16 mouse cellular contexts compared by ENCODE assay signal in the genomic region with DNA sequence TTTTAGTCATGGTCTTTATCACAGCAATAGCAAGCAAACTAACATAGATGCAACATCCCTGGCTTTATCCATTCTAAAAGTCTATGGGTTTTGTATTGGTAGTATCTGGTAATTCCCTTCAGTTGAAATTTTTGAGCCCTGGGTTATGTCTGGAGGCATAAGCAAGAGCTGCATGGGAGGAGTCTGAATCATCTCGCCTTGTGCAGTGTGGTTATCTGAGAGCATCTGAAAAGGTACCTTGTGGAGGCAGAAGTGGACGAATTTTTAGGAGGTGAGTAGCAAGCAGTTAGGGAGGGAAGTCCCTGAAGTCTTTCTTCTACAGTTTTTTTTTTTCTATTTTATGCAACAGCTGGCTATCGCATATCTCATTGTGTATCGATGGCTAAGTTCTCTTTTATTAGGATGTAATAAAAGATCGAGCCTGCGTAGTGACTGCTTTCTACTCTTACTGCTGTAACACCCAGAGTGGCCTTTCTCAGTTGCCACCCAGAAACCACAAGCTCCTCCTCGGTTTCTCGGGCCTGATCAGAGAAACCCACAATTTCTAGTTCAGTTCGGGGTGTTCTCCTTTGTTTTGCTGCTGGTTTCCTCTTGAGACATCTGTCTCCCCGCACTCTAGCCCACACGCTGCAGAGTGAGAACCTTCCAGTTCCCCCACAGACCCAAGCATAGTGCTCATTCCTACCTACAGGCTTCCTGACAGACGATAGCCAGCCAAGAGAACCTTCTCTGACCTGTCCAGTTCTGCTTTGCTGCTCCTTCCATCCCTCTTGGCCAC. TPM values are rescaled to one million over a fixed set of nuclear protein-coding genes. Genes with fewer than 3 reads are reported as not detected.
A peak's percentile ranks its signal among the peaks of the same experiment; 100 is the strongest.
DNase-seq lines count a peak whose midpoint lies in the region; ATAC-seq and TF ChIP-seq lines count a peak whose summit lies in the region.
"Had no signal": no experiment of that assay in that cellular context is flagged by ENCODE, and none has a peak within 500 bp of the region (broad histone marks: within the 10 kb centered on the region; RNA-seq: fewer than 3 reads in every experiment).

No protein-coding gene starts in this region.

- no peaks in the 10 kb centered on the region; the same call in 1 of the 2 replicates for H3K4me1 ChIP-seq in heart, postnatal 0 days (ENCODE audit: control insufficient read depth, insufficient read depth)
- H3K4me1 ChIP-seq in midbrain, embryonic 16.5 days (ENCODE audit: control insufficient read depth, insufficient read depth, low read length), result no peaks in the 10 kb centered on the region
- H3K4me1 ChIP-seq: forebrain, embryonic 15.5 days; intestine, embryonic 15.5 days; limb, embryonic 12.5 days had no signal

- peak overlapping the region; percentile 13; the same call in 1 of the 2 replicates for H3K4me2 ChIP-seq in heart, postnatal 0 days (ENCODE audit: low read depth, low read length)
- H3K4me2 ChIP-seq in midbrain, embryonic 16.5 days (ENCODE audit: low read length), result no peak overlapping the region
- H3K4me2 ChIP-seq: embryonic facial prominence, embryonic 12.5 days; forebrain, embryonic 15.5 days; heart, embryonic 11.5 days; intestine, embryonic 15.5 days; limb, embryonic 12.5 days had no signal

- 69% methylated on average over 12 of the region's 12 CpGs for WGBS in heart, postnatal 0 days
- 92% methylated on average over 12 of the region's 12 CpGs for WGBS in midbrain, embryonic 16.5 days

- no peak for TF ChIP-seq CTCF in heart, postnatal 0 days (IDR thresholded peaks at IDR 0.05; ENCODE audit: low read depth)

- DNase-seq in heart, postnatal 0 days (ENCODE audit: low spot score), result no peak
- DNase-seq in heart, adult 8-10 months (ENCODE audit: low spot score), result no peak
- peak; percentile 87 for DNase-seq in CD4-positive, CD25-positive, alpha-beta regulatory T cell, adult 2 months (ENCODE audit: low read depth, low spot score)
- peak; percentile 49 for DNase-seq in c-Kit-positive CD71-negative TER-119-negative erythroid progenitor cells, embryonic 14.5 days (ENCODE audit: low read depth)
- no peak for DNase-seq in cerebellum, postnatal 25 days
- DNase-seq in cerebellum, adult 18-20 months, result no peak
- DNase-seq: cerebellum, adult 11 months had no signal

- TF ChIP-seq EP300 in heart, postnatal 0 days (IDR thresholded peaks at IDR 0.05; ENCODE audit: low read depth), result no peak

- no peak for ATAC-seq in heart, postnatal 0 days (ENCODE audit: insufficient read depth, low read depth)
- ATAC-seq in neutrophil, adult 5-6 weeks (ENCODE audit: extremely low read depth, insufficient number of reproducible peaks, low FRiP score, poor library complexity, severe bottlenecking), result peak; percentile 35
- no peak for ATAC-seq in midbrain, embryonic 16.5 days
- ATAC-seq: forebrain, embryonic 15.5 days; intestine, embryonic 15.5 days had no signal

- no peaks in the 10 kb centered on the region for H3K36me3 ChIP-seq in heart, postnatal 0 days (replicated peaks; ENCODE audit: control insufficient read depth, insufficient read depth, low read length)
- no peaks in the 10 kb centered on the region for H3K36me3 ChIP-seq in midbrain, embryonic 16.5 days (ENCODE audit: control insufficient read depth, insufficient read depth, low read length)
- H3K36me3 ChIP-seq: embryonic facial prominence, embryonic 12.5 days; forebrain, embryonic 15.5 days; intestine, embryonic 15.5 days; limb, embryonic 12.5 days; midbrain, embryonic 10.5 days had no signal

- peak overlapping the region; percentile 18 for H3K27ac ChIP-seq in heart, postnatal 0 days (ENCODE audit: low read depth)
- H3K27ac ChIP-seq in midbrain, embryonic 16.5 days (ENCODE audit: low read length), result no peak overlapping the region
- H3K27ac ChIP-seq: embryonic facial prominence, embryonic 12.5 days; forebrain, embryonic 15.5 days; intestine, embryonic 15.5 days; layer of hippocampus, adult 2 months; limb, embryonic 12.5 days; midbrain, embryonic 10.5 days had no signal

- H3K9ac ChIP-seq in heart, postnatal 0 days (replicated peaks; ENCODE audit: low read depth, low read length), result no peak overlapping the region
- H3K9ac ChIP-seq in midbrain, embryonic 16.5 days (ENCODE audit: low read depth, low read length), result no peak overlapping the region
- H3K9ac ChIP-seq: embryonic facial prominence, embryonic 12.5 days; forebrain, embryonic 15.5 days; intestine, embryonic 15.5 days; limb, embryonic 12.5 days had no signal

- H3K9me3 ChIP-seq in heart, postnatal 0 days (replicated peaks; ENCODE audit: control insufficient read depth, low read length), result no peaks in the 10 kb centered on the region
- no peaks in the 10 kb centered on the region for H3K9me3 ChIP-seq in midbrain, embryonic 16.5 days (replicated peaks; ENCODE audit: control insufficient read depth, low read length, poor library complexity, severe bottlenecking)
- H3K9me3 ChIP-seq: embryonic facial prominence, embryonic 12.5 days; forebrain, embryonic 15.5 days; intestine, embryonic 15.5 days; limb, embryonic 12.5 days; midbrain, embryonic 10.5 days had no signal

- no peak overlapping the region for H3K4me3 ChIP-seq in heart, postnatal 0 days (ENCODE audit: low read depth, low read length)
- no peak overlapping the region for H3K4me3 ChIP-seq in midbrain, embryonic 16.5 days (ENCODE audit: low read depth, low read length)
- H3K4me3 ChIP-seq: embryonic facial prominence, embryonic 12.5 days; forebrain, embryonic 15.5 days; intestine, embryonic 15.5 days; layer of hippocampus, adult 2 months; limb, embryonic 12.5 days; midbrain, embryonic 10.5 days had no signal

- H3K27me3 ChIP-seq in heart, postnatal 0 days (ENCODE audit: control insufficient read depth, insufficient read depth, low read length), result no peaks in the 10 kb centered on the region
- no peaks in the 10 kb centered on the region for H3K27me3 ChIP-seq in midbrain, embryonic 16.5 days (ENCODE audit: control insufficient read depth, insufficient read depth, low read depth, low read length)
- H3K27me3 ChIP-seq: embryonic facial prominence, embryonic 12.5 days; forebrain, embryonic 15.5 days; intestine, embryonic 15.5 days had no signal

RNA-seq across cellular contexts. Expression of a gene that starts 8.6 kb away (rescaled TPM):
- total RNA-seq in heart, postnatal 0 days (2014; rRNA removed; ENCODE audit: low replicate concordance), result 20.5 and 20.8 TPM in 2 replicates
- 7.4 and 7.9 TPM in 2 replicates for polyA plus RNA-seq in heart, postnatal 0 days (2015; fragmentation: Nextera tagmentation; extraction: Ambion mirVana)
- 10 to 100 TPM; 14.1 to 19.8 (median 15.4) TPM for total RNA-seq in heart, adult 8-10 months (2022)
- total RNA-seq in neutrophil, adult 5-6 weeks (2017), result 21.6 and 24.1 TPM in 2 replicates
- polyA plus RNA-seq in midbrain, embryonic 16.5 days (2015; fragmentation: Nextera tagmentation; extraction: Ambion mirVana), result 10.4 and 13.4 TPM in 2 replicates

RNA-seq across cellular contexts. Expression of a gene that starts 47.0 kb away (rescaled TPM):
- 0.31 and 1.9 TPM in 2 replicates for total RNA-seq in heart, postnatal 0 days (2014; rRNA removed; ENCODE audit: low replicate concordance)
- 0.14 and 0.25 TPM in 2 replicates for polyA plus RNA-seq in heart, postnatal 0 days (2015; fragmentation: Nextera tagmentation; extraction: Ambion mirVana)
- under 1 TPM; 0.27 to 0.53 (median 0.42) TPM for total RNA-seq in heart, adult 8-10 months (2022)
- not detected in 2 replicates for total RNA-seq in neutrophil, adult 5-6 weeks (2017)
- 0.18 and 0.37 TPM in 2 replicates for polyA plus RNA-seq in midbrain, embryonic 16.5 days (2015; fragmentation: Nextera tagmentation; extraction: Ambion mirVana)
- total RNA-seq: layer of hippocampus, adult 2 months had no signal

Comparison
In these comparisons a context has a peak if more than half of its experiments do, and no peak if none do; other contexts are left out.
1. DNase-seq: peak in CD4-positive, CD25-positive, alpha-beta regulatory T cell, adult 2 months (single experiment) and c-Kit-positive CD71-negative TER-119-negative erythroid progenitor cells, embryonic 14.5 days (single experiment); none in heart, postnatal 0 days (single experiment), heart, adult 8-10 months (single experiment), cerebellum, postnatal 25 days (0 of 2) and cerebellum, adult 18-20 months (0 of 2).